Mouse (Mus musculus): ENCODE data around the gene Tenm4. TPM values are rescaled to one million over a fixed set of nuclear protein-coding genes. Genes with fewer than 3 reads are reported as not detected.
"Not testable (repeated sequence)": the region's sequence is repeated elsewhere in the genome, so short reads cannot be mapped to it uniquely, and the experiment has no call there.

The Tenm4 gene
- polyA plus RNA-seq, 1 experiment: 9.8 TPM

- Histone ChIP-seq H3K4me3 (ENCODE audit: insufficient read depth, low read depth, low read length) (no peak overlapping the region), H3K4me1 (ENCODE audit: control insufficient read depth, insufficient read depth, insufficient read length, low read length) (no peaks in the 10 kb centered on the region), H3K27ac (replicated peaks; ENCODE audit: low read depth, low read length) (no peak overlapping the region)
These were observed 772.8 kb downstream of the Tenm4 start for GRCm38 (mm10) chr7:96943715-96944377.

- H3K27ac ChIP-seq (replicated peaks; ENCODE audit: low read depth, low read length); H3K4me3 ChIP-seq (ENCODE audit: insufficient read depth, low read depth, low read length): not testable (repeated sequence)
These were observed 775.5 kb downstream of the Tenm4 start for GRCm38 (mm10) chr7:96946501-96946900.

GRCm38 (mm10) chr7:96951281-96952051, 780.4 kb downstream of the Tenm4 start, which contains the start of gene Nars2:
TSS of gene Nars2 (plus strand) at chr7:96951505.
- Histone ChIP-seq H3K4me1 (ENCODE audit: control insufficient read depth, insufficient read depth, insufficient read length, low read length) (peaks cover 3% of the 10 kb centered on the region; the same call in 1 of the 2 replicates), H3K4me3 (ENCODE audit: insufficient read depth, low read depth, low read length) (peak within 1 kb of the TSS; percentile 81), H3K27ac (replicated peaks; ENCODE audit: low read depth, low read length) (peak within 1 kb of the TSS; percentile 70)

More at GRCm38 (mm10) chr7:96946501-96946900, 775.5 kb downstream of the Tenm4 start:
- not testable (repeated sequence) for H3K4me1 ChIP-seq (ENCODE audit: control insufficient read depth, insufficient read depth, insufficient read length, low read length)

GRCm38 (mm10) chr7:96952094-96952493, 781.0 kb downstream of the Tenm4 start:
- peaks cover 3% of the 10 kb centered on the region; the same call in 1 of the 2 replicates for H3K4me1 ChIP-seq (ENCODE audit: control insufficient read depth, insufficient read depth, insufficient read length, low read length)
- no peak overlapping the region for H3K27ac ChIP-seq (replicated peaks; ENCODE audit: low read depth, low read length)
- peak overlapping the region; percentile 81 for H3K4me3 ChIP-seq (ENCODE audit: insufficient read depth, low read depth, low read length)

GRCm38 (mm10) chr7:96959168-96959567, 788.1 kb downstream of the Tenm4 start:
- Histone ChIP-seq H3K4me1 (ENCODE audit: control insufficient read depth, insufficient read depth, insufficient read length, low read length) (no peaks in the 10 kb centered on the region), H3K4me3 (ENCODE audit: insufficient read depth, low read depth, low read length) (no peak overlapping the region), H3K27ac (replicated peaks; ENCODE audit: low read depth, low read length) (no peak overlapping the region)

Measured in brown adipose tissue, adult 24 weeks (tissue).